Mouse (Mus musculus) liver, embryonic 11.5 days (tissue): ENCODE data around the gene Midn. TPM values are rescaled to one million over a fixed set of nuclear protein-coding genes. Genes with fewer than 3 reads are reported as not detected.

Source experiments
- ATAC-seq: fragments of 200-750 bp; cut with Nextera tagmentation; replicated peaks from 2 replicates; pipeline ENCODE4 v1.8.0; 2017; ENCODE audit warnings: moderate number of reproducible peaks, mild to moderate bottlenecking, moderate TSS enrichment, moderate library complexity; ENCODE audit not compliant: low FRiP score
- DNase-seq: peaks from one replicate; pipeline ENCODE4 v3.0.0-alpha.2; 2017; ENCODE audit warnings: low spot score
- H3K27ac ChIP-seq: fragments of 300-500 bp; sonication (generic); 2 replicates; pipeline ENCODE4 v1.5.1; 2014; ENCODE audit warnings: mild to moderate bottlenecking, low read depth, low read length, control low read depth
- H3K27me3 ChIP-seq: fragments of 300-500 bp; sonication (generic); replicated peaks from 2 replicates; pipeline ENCODE4 v1.6.1; 2014; ENCODE audit warnings: low read length, mixed read lengths; ENCODE audit not compliant: control insufficient read depth, insufficient read depth
- H3K36me3 ChIP-seq: fragments of 300-500 bp; sonication (generic); 2 replicates; pipeline ENCODE4 v1.6.1; 2014; ENCODE audit warnings: mild to moderate bottlenecking, low read length, moderate library complexity, mixed read lengths; ENCODE audit not compliant: control insufficient read depth, insufficient read depth
- H3K4me1 ChIP-seq: fragments of 300-500 bp; sonication (generic); replicated peaks from 2 replicates; pipeline ENCODE4 v1.6.1; 2014; ENCODE audit warnings: low read length, mixed read lengths; ENCODE audit not compliant: control insufficient read depth, insufficient read depth
- H3K4me2 ChIP-seq: fragments of 300-500 bp; sonication (generic); 2 replicates; pipeline ENCODE4 v1.6.1; 2014; ENCODE audit warnings: mild to moderate bottlenecking, control low read depth, moderate library complexity
- H3K4me3 ChIP-seq: fragments of 300-500 bp; sonication (generic); 2 replicates; pipeline ENCODE4 v1.5.1; 2014; ENCODE audit warnings: low read depth, low read length, control low read depth
- H3K9ac ChIP-seq: fragments of 300-500 bp; sonication (generic); 2 replicates; pipeline ENCODE4 v1.6.1; 2014; ENCODE audit warnings: low read depth, low read length, control low read depth
- H3K9me3 ChIP-seq: fragments of 300-500 bp; sonication (generic); 2 replicates; pipeline ENCODE4 v1.6.1; 2016; ENCODE audit warnings: low read length, inconsistent platforms, mixed read lengths; ENCODE audit not compliant: control insufficient read depth
- whole genome bisulfite sequencing: fragments of 180-500 bp; shearing (Covaris S2); extraction: QIAGEN DNeasy Blood & Tissue Kit; methylation state at CpG from one replicate; pipeline ENCODE4 v1.1.7; 2014; 5-methylcytosine and 5-hydroxymethylcytosine counted together
- polyA plus RNA-seq: library from polyadenylated mRNA; unstranded; fragments of >200 nt; fragmentation: Nextera tagmentation; extraction: Ambion mirVana; gene quantifications from 2 replicates; pipeline ENCODE4 v1.2.1, GENCODE M21; 2014

The Midn gene
- polyA plus RNA-seq, 1 experiment from 2014 or later = 20.1 TPM

- no peak overlapping the region for H3K4me2 ChIP-seq
- H3K9me3 ChIP-seq = no peaks in the 10 kb centered on the region
- ATAC-seq = no peak
- no peak for DNase-seq
- no peak overlapping the region for H3K4me3 ChIP-seq
- peaks cover 30% of the 10 kb centered on the region for H3K4me1 ChIP-seq
- H3K36me3 ChIP-seq = peaks cover 29% of the 10 kb centered on the region
- H3K27me3 ChIP-seq = peaks cover 27% of the 10 kb centered on the region
- H3K27ac ChIP-seq = no peak overlapping the region
- H3K9ac ChIP-seq = no peak overlapping the region
- 77% methylated on average over 8 of the region's 8 CpGs for WGBS
Observed at GRCm38 (mm10) chr10:80133226-80133849, 14.7 kb upstream of the Midn start.

GRCm38 (mm10) chr10:80134421-80134820 lies 13.7 kb upstream of the Midn start:
- no peak overlapping the region for H3K9ac ChIP-seq
- H3K4me1 ChIP-seq = peaks cover 36% of the 10 kb centered on the region
- H3K27me3 ChIP-seq = peaks cover 33% of the 10 kb centered on the region
- DNase-seq (no peak), ATAC-seq (no peak)
- no peak overlapping the region for H3K27ac ChIP-seq
- no peak overlapping the region for H3K4me2 ChIP-seq
- no peaks in the 10 kb centered on the region for H3K9me3 ChIP-seq
- peaks cover 18% of the 10 kb centered on the region; the same call in 1 of the 2 replicates for H3K36me3 ChIP-seq
- no peak overlapping the region for H3K4me3 ChIP-seq
- 88% methylated on average over 9 of the region's 9 CpGs for WGBS

- Histone ChIP-seq H3K4me2 (no peak overlapping the region), H3K9ac (no peak overlapping the region), H3K4me3 (no peak overlapping the region), H3K36me3 (peaks cover 11% of the 10 kb centered on the region; the same call in 1 of the 2 replicates), H3K4me1 (peaks cover 37% of the 10 kb centered on the region), H3K27ac (no peak overlapping the region), H3K9me3 (no peaks in the 10 kb centered on the region), H3K27me3 (peaks cover 34% of the 10 kb centered on the region)
- DNase-seq (no peak), ATAC-seq (no peak)
- WGBS = 82% methylated on average over 10 of the region's 10 CpGs
Observed at GRCm38 (mm10) chr10:80135161-80135560, 12.9 kb upstream of the Midn start.

GRCm38 (mm10) chr10:80135641-80136040 lies 12.4 kb upstream of the Midn start:
- H3K27me3 ChIP-seq = peaks cover 34% of the 10 kb centered on the region
- WGBS = 82% methylated on average over 1 of the region's 1 CpGs
- no peaks in the 10 kb centered on the region for H3K9me3 ChIP-seq
- H3K36me3 ChIP-seq = peaks cover 7% of the 10 kb centered on the region; the same call in 1 of the 2 replicates
- peaks cover 36% of the 10 kb centered on the region for H3K4me1 ChIP-seq
- no peak overlapping the region for H3K4me2 ChIP-seq
- H3K9ac ChIP-seq = no peak overlapping the region
- no peak overlapping the region for H3K27ac ChIP-seq
- ATAC-seq (no peak), DNase-seq (no peak)
- no peak overlapping the region for H3K4me3 ChIP-seq

- Histone ChIP-seq H3K36me3 (peaks cover 2% of the 10 kb centered on the region; the same call in 1 of the 2 replicates), H3K27me3 (peaks cover 34% of the 10 kb centered on the region), H3K4me1 (peaks cover 34% of the 10 kb centered on the region), H3K4me2 (peak overlapping the region; percentile 100), H3K9ac (peak overlapping the region; percentile 27), H3K9me3 (no peaks in the 10 kb centered on the region), H3K4me3 (peak overlapping the region; percentile 76), H3K27ac (0 out of 2 replicates have a peak overlapping the region, but pooled peaks have one; percentile 11)
- WGBS = 17% methylated on average over 49 of the region's 49 CpGs
- ATAC-seq (no peak), DNase-seq (no peak)
Observed at GRCm38 (mm10) chr10:80136179-80136951, 11.7 kb upstream of the Midn start.

- H3K27me3 ChIP-seq = peaks cover 34% of the 10 kb centered on the region
Observed at GRCm38 (mm10) chr10:80136952-80137625, 11.0 kb upstream of the Midn start.

GRCm38 (mm10) chr10:80137626-80138552 lies 10.2 kb upstream of the Midn start:
- Histone ChIP-seq H3K27ac (peak overlapping the region; percentile 62; the same call in 1 of the 2 replicates), H3K9me3 (no peaks in the 10 kb centered on the region), H3K27me3 (peaks cover 34% of the 10 kb centered on the region), H3K4me1 (peaks cover 35% of the 10 kb centered on the region), H3K9ac (peak overlapping the region; percentile 70), H3K4me2 (peak overlapping the region; percentile 100), H3K36me3 (0 out of 2 replicates have a peak, but pooled peaks cover 2% of the 10 kb centered on the region), H3K4me3 (peak overlapping the region; percentile 76)
- DNase-seq (no peak), ATAC-seq (no peak)
- 8% methylated on average over 28 of the region's 33 CpGs for WGBS

More at GRCm38 (mm10) chr10:80136952-80137625, 11.0 kb upstream of the Midn start:
- Histone ChIP-seq H3K4me3 (peak overlapping the region; percentile 76), H3K4me1 (peaks cover 32% of the 10 kb centered on the region), H3K27ac (no peak overlapping the region), H3K36me3 (0 out of 2 replicates have a peak, but pooled peaks cover 2% of the 10 kb centered on the region), H3K9me3 (no peaks in the 10 kb centered on the region), H3K9ac (peak overlapping the region; percentile 55; the same call in 1 of the 2 replicates), H3K4me2 (peak overlapping the region; percentile 100)
- WGBS = 4% methylated on average over 29 of the region's 29 CpGs
- DNase-seq (no peak), ATAC-seq (no peak)
